Mouse (Mus musculus) erythroblast, embryonic 14.5 days (primary cell): ENCODE measurements around the gene Gm43720.

Experiments
- GATA1 ChIP-seq: IDR thresholded peaks from 2 replicates; pipeline ENCODE4 v1.6.1; 2012; ENCODE audit warnings: low read length, inconsistent platforms, mixed read lengths
- TAL1 ChIP-seq: IDR thresholded peaks from 3 replicates; pipeline ENCODE4 v1.6.1; 2012; ENCODE audit warnings: low read length, inconsistent platforms, mixed read lengths

- TF ChIP-seq TAL1 (no peak), GATA1 (no peak)
Observed at GRCm38 (mm10) chr5:138274186-138274585, 5.6 kb downstream of the Gm43720 start.
